Mouse (Mus musculus): Measurements from ENCODE around the gene Rhbdl3.

Gene Rhbdl3

DNA sequence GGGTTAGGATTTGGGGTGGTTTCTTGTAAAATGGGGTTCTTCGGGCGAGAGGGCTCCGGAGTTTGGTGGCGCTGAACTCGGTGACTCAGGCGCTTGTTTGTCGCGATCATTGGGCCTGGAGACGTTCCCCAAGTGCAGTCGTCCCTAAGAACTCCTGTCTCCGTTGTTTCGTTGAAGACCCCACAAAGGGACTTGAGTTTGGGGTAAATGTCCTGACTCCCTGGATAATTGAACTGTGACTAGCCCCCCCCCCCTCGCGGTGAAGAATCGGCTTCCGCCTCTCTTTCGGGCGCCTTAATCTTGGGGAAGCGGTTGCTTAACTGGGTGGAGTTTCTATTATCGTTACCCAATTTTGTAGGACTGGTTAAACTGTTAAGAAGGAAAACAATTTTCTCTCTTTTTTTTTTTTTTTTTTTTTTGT is 82.9 kb downstream of the Rhbdl3 start:
- intact Hi-C loops (cut with DNase I), result no loop called here

DNA sequence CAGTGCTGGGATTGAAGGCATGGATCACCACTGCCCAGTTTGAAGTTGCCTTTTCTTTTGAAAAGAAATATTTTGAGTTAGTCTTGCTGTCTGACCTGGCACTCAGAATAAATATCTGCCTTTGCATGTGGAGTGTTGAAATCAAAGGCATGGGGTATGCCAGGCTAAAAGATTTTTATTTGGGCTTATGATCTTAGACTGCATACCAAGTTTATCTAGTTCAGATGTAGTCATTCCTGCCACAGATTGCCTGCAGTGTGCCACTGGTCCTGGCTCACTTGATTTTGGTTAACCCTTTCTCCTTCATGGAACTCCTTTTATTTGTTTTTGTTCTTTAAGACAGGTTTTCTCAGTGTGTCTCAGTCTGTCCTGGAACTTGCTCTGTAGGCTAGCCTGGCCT is 83.7 kb downstream of the Rhbdl3 start:
- intact Hi-C loops (cut with DNase I), result no loop called here

DNA sequence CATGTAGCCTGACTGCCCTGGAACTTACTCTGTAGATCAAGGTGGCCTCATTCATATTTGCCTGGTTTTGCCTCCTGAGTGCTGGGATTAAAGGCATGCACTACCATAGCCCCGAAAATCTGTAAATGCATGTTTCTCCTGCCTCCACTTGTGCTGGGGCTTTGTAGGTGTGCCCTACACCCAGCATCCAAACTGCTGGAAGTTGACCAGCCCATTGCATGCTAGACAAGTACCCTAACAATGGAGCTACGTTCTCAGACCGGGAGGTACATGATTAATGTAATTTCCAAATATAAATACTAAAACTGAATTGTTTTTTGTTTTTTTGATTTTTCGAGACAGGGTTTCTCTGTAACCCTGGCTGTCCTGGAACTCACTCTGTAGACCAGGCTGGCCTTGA is 84.3 kb downstream of the Rhbdl3 start:
- intact Hi-C loops (cut with DNase I), result no loop called here

DNA sequence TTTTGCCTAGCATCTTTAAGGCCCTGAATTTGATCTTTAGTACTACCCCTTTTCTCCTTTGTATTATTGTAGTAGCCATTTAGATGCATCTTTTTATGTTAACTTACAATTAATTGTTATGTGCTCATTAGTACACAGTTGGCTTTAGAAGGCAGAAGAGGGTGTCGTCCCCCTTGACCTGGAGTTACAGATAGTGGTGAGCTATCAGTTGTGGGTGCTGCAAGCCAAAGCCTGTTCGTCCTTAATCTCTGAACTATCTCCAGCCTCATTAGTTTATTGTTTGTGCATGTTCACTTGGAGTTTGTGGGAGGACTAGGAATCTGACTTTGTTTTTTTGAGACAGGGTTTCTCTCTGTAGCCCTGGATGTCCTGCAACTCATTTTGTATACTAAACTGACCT is 86.1 kb downstream of the Rhbdl3 start:
- intact Hi-C loops (cut with DNase I), result no loop called here

DNA sequence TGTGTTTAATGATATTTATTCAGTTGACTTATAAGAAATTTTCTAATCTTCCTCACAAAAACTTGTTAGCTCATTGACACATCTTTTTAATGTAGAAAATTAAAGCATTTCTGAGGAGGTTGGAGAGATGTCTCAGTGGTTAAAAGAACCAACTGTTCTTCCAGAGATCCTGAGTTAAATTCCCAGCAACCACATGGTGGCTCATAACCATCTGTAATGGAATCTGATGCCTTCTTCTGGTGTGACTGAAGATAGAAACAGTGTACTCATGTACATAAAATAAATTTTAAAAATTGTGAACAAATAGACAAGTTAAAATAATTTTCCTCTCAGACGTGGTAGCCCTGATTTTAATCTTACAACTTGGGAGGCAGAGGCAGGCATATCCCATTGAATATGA is 89.2 kb downstream of the Rhbdl3 start:
- intact Hi-C loops (cut with DNase I), result no loop called here

DNA sequence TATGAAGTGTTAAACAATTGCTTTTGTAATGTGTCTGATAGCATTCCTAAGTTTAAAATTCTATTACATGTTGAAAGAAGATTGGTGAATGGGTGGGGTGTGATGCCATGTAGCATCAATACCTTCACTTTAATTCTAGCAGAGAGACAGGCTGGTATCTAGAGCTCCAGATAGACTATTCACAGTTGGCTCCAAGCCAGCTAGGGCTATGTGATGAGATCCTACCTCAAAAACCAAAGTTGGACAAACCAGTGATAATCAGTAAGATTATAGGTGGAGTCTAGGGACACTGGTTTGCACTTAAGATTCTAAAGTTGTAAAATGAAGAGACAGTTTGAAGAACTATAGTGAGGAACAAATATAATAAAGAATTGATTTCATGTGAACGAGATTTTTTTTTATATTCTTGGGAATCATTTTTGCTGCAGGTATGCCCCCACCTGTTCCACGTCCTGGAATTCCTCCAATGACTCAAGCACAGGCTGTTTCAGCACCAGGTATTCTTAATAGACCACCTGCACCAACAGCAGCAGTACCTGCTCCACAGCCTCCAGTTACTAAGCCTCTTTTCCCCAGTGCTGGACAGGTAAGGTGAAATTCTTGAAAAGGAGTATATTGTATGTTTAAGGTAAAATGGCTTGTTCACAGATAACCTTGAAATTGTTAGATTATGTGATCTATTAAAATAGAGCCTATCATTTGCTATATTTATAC is 90.9 kb downstream of the Rhbdl3 start:
- intact Hi-C loops (cut with DNase I), result no loop called here

DNA sequence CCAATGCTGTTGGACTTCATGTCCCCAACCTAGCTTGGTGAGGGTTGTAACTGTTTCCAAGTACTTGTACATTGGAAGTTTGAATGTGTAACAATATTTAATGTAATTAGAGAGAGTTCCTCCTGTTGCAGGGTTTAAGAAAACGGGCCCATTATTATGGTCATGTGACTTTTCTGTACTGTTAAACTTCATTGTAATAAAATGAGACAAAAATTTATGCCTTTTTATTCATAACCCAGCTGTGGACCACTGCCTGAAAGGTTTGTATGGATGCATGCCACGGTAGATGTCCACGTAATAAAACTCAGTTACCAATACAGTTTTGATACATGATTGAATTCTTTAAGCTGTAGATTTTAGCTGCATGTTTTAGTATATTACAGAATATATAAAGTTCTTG is 95.2 kb downstream of the Rhbdl3 start:
- intact Hi-C loops (cut with DNase I), result no loop called here

DNA sequence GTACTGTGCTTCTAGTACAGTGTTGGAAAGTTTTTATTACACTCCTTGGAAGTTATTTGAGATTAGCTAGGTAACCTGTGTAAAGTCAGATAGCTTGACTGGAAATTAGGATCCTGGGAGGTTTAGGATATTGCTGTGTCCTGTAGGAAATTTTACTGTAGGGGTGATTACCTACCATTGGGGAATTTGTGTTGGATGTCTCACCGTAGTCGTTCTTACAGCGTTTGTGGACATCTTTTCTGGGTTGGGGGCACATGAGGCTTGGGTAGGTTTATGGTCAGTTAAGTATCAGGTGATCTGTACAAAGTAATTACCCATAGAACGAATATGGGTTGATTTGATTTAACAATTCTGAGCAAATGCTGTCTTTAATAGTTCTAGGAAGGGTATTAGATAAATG is 95.9 kb downstream of the Rhbdl3 start:
- intact Hi-C loops (cut with DNase I), result no loop called here

All from adrenal gland (tissue).